Mouse (Mus musculus) Patski (cell line): ENCODE measurements around the gene Rpl41. TPM values are rescaled to one million over a fixed set of nuclear protein-coding genes. Genes with fewer than 3 reads are reported as not detected.

Source experiments
- ATAC-seq: fragments of 100-300 bp; one replicate; pipeline ENCODE4 v1.8.0; 2021
- CTCF ChIA-PET: fragments of 350-600 bp; sonication (Branson Sonifier 250); formaldehyde crosslinking; loops from one replicate; lab custom pipeline; 2022; ENCODE audit warnings: inconsistent platforms; lab: Charles Lee
- POLR2A ChIA-PET: fragments of 350-600 bp; sonication (Branson Sonifier 250); formaldehyde crosslinking; loops from one replicate; lab custom pipeline; 2022; ENCODE audit warnings: antibody characterized with exemption, inconsistent platforms; lab: Charles Lee
- DNase-seq: peaks from one replicate; pipeline ENCODE4 v3.0.0-alpha.2; 2011; ENCODE audit warnings: low read depth, low spot score
- H3K27me3 ChIP-seq: fragments of 371-371 bp; one replicate; pipeline ENCODE4 v1.5.1; 2021
- CTCF ChIP-seq: fragments of 100-300 bp; IDR thresholded peaks from one replicate; pipeline ENCODE4 v1.5.1; 2021
- in situ Hi-C: fragments of 300-500 bp; cut with MboI; formaldehyde crosslinking; loops from 3 replicates; pipeline ENCODE4 v1.11.1; 2018; ENCODE audit warnings: low pct_unique_long_range_greater_than_20kb, mixed read lengths
- polyA plus RNA-seq: library from polyadenylated mRNA; unstranded; gene quantifications from one replicate; pipeline ENCODE4 v1.2.3, GENCODE M21; 2021

Gene Rpl41
- polyA plus RNA-seq, 1 experiment from 2014 or later: 1,532 TPM

DNA sequence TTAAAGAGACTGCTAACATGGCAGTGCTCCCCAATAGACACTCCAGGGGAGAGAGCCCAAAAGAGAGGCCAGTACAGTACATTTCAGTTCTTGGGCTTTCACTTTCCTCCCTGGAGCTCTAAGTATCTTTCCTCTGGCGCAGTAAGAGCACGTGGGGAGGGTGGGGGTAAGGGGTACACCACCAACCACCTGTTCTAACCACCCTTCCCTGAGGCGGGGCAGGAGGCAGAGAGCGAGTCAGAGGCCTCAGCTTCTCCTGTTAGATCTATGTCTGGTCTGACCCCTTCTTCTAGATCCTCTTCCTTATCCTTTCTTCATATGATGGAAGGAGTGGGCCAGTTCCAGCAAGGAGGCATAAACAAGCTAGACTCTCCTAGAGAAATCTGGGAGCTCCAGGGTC, 38.0 kb upstream of the Rpl41 start:
- ChIA-PET CTCF (interaction anchor here (1.2 kb wide), 1 partner anchor 52 kb away, joined by 3 read pairs; no protein-coding TSS in a partner anchor), POLR2A (no interaction called here)
- in situ Hi-C loops: no loop called here
- no peak for TF ChIP-seq CTCF
- no peak for DNase-seq
- no peak for ATAC-seq
- H3K27me3 ChIP-seq: peaks cover 5% of the 10 kb centered on the region

DNA sequence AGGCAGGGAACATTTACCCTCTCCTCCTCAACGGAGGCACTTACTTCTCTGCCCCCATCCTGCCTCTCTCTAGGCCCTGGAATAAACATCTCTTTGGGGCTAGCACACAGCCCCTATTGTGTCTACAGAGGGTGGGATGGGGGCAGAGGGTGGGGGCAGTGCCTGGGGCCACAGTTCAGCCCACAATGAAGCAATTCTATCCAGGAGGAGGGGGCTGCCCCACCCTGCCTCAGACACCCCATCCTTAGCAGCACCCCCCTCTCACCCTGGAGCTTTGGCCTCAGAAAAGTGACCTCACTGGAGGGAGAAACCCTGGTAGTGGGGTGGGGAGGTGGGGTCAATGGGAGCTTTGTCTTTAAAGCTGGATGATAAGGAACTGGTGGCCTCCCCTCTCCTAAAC, 37.4 kb upstream of the Rpl41 start:
- no peak for ATAC-seq
- H3K27me3 ChIP-seq: peaks cover 5% of the 10 kb centered on the region
- no peak for DNase-seq
- no peak for TF ChIP-seq CTCF
- in situ Hi-C loops: no loop called here
- POLR2A ChIA-PET: no interaction called here
- CTCF ChIA-PET: interaction anchor here (1.2 kb wide), 1 partner anchor 51 kb away, joined by 3 read pairs; no protein-coding TSS in a partner anchor

DNA sequence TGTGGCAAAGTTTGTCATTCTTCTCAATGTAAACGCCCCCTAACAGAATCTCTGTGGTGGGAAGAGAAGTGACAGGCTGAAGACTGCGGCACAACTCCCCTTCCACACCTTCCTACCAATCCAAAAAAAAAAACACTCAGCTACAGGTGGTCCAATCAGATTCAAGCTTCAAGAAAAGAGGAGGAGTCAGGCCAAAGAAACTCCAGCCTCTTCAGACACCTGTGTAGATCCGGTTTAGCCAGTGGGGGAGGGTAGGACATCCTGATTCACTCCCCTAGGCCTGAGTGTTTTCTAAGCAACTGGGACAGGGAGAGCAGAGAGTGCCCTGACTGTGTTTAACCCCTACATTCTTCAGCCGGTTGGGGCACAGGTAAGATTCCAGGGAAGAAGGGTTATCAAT, 35.3 kb upstream of the Rpl41 start:
- no peak for TF ChIP-seq CTCF
- peaks cover 5% of the 10 kb centered on the region for H3K27me3 ChIP-seq
- CTCF ChIA-PET: interaction anchor here (0.9 kb wide), 1 partner anchor 10 kb away, joined by 3 read pairs; no protein-coding TSS in a partner anchor
- in situ Hi-C loops: no loop called here
- DNase-seq (no peak), ATAC-seq (no peak)
- POLR2A ChIA-PET: no interaction called here

DNA sequence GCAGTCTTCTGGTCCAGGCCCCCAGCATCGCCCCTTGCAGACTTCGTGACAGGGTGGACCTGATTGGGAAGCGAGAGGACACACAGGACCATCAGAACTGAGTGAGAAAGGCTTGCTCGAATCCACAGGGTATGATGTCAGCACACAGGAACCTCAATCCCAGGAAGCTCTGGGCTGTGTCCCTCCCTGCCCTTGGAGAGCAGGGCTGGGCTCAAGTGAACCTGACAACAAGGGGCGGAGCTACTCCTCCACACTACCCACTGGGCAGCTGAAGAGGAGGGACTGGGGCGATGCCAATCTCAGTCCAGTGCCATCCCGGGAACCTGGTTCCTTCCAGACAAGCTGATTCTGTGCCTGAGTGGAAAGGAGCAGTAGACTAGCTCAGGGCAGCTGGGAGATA, 34.5 kb upstream of the Rpl41 start:
- TF ChIP-seq CTCF: no peak
- peaks cover 3% of the 10 kb centered on the region for H3K27me3 ChIP-seq
- CTCF ChIA-PET: interaction anchor here (0.9 to 1.2 kb wide), 2 partner anchors 10 to 11 kb away, joined by 3 to 5 read pairs; no protein-coding TSS in a partner anchor
- ATAC-seq: peak; percentile 78
- peak; percentile 6 for DNase-seq
- POLR2A ChIA-PET: no interaction called here
- in situ Hi-C loops: no loop called here

DNA sequence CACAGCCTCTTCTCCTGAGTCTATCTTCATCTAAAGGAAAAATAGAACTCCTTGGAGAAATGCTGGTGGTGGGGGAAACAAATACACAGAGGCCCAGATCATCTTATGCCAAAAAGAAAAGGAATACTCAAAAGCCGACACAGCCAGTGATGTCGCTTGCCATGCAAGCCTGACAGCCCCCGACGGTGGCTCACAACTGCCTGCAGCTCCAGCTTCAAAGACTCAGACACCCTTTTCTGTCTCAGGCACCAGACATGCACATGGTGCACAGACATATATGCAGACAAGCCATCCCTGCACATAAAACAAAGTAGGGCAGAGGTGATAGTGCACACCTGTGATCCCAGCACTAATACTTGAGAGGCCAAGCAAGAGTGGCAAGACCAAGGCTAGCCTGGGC, 30.6 kb upstream of the Rpl41 start:
- ChIA-PET POLR2A (no interaction called here), CTCF (interaction anchor here (2.9 kb wide), 1 partner anchor 11 kb away, joined by 11 read pairs; no protein-coding TSS in a partner anchor)
- ATAC-seq (no peak), DNase-seq (no peak)
- in situ Hi-C loops: no loop called here
- H3K27me3 ChIP-seq: no peaks in the 10 kb centered on the region
- TF ChIP-seq CTCF: no peak

DNA sequence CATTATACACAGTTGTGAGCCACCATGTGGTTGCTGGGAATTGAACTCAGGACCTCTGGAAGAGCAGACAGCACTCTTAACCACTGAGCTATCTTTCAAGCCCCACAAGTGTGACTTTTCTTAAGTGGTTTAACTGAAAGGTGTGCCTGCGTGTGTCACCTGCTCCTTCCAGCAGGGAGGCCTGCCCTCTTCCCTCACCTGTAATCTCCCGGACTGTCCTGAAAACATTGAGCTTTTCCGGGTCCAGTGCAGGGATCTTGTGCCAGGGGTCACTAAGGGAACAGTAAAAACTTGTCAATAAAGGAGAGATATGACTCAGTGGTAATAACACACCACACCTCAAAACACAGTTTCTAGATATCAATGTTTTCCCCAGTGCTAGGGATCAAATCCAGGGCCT, 30.2 kb upstream of the Rpl41 start:
- TF ChIP-seq CTCF: no peak
- in situ Hi-C loops: no loop called here
- DNase-seq (no peak), ATAC-seq (no peak)
- ChIA-PET POLR2A (no interaction called here), CTCF (interaction anchor here (2.9 kb wide), 1 partner anchor 11 kb away, joined by 11 read pairs; no protein-coding TSS in a partner anchor)
- H3K27me3 ChIP-seq: no peaks in the 10 kb centered on the region

DNA sequence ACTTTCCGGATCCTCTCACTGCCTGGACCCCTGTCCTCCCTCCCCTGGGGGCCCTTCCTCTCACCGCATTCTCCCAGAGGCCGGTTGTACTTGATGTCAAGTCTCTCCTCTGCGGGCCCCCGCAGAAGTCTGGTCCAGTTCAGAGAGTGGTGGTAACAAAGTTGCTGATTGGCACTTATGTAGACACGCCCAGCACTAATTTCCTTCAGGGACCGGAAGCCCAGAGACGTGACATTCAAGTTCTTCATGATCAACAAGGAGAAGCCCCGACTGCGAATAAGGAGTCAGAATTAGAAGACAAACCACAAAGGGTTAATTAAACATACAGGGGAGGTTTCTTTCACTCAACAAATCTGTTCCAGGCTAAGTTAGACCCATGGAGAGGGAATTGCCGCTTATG, 29.2 kb upstream of the Rpl41 start:
- POLR2A ChIA-PET: no interaction called here
- H3K27me3 ChIP-seq: no peaks in the 10 kb centered on the region
- CTCF ChIA-PET: no interaction called here
- no peak for TF ChIP-seq CTCF
- ATAC-seq (no peak), DNase-seq (no peak)
- in situ Hi-C loops: no loop called here

DNA sequence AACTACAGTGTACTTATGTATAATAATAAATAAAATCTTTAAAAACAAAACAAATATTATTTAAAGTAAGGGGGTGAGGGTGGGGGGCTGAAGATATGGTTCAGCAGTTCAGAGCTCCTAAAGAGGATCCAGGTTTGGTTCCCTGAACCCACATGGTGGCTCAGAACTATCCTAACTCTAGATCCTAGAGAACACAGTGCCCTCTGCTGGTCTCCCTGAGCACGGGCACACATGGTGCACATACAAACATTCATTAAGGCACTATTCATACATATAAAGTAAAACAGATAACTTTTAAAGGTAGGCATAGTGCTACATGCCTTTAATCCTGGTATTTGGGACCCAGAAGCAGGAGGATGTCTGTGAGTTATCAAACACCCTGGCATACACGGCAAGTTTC, 26.0 kb upstream of the Rpl41 start:
- CTCF ChIA-PET: no interaction called here
- no peak for TF ChIP-seq CTCF
- ATAC-seq: no peak
- no peaks in the 10 kb centered on the region for H3K27me3 ChIP-seq
- POLR2A ChIA-PET: interaction anchor here (1.0 kb wide), 1 partner anchor 99 kb away, joined by 3 read pairs; the partner anchor contains the start of gene Suox
- in situ Hi-C loops: no loop called here
- no peak for DNase-seq

DNA sequence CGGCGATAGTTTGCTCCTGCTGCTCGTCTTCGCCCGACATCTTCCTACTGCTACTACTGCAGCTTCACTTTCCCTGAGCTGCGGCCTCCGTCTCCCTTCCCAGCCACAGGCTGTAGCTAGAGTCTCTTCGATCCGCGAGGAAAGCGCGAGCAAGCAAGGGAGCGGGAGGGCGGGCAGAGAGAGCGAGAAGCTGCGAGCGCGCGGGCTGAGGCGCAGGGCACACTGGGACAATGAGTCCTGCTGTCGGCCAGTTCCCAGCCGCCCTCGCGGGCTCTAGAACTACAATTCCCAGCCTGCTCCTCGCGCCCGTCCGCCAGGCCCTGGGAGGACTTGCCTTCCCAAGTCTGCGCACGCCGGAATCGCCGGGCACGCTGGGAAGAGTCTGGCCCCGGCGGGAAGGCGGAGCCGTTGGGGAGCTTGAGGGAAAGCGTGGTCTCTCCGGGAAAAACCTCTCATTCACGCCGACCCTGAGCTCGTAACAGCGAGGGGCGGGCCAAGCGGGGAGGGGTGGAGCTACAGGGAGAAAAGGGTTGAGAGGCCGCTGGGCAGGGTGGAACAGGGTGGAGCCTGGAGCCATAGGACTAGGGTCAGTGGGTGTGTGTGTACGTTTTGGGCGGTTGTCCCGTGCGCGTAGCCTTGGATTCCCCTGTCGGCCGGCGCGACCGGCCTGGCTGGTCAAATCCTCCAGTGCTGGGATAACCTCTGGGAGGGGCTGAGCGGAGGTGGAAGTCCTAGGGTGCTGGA, 16.9 kb upstream of the Rpl41 start, which contains the start of gene Pa2g4:
Gene Pa2g4, minus strand, starts transcription at position 200 of the 744 bp plus-strand sequence.
- H3K27me3 ChIP-seq: no peaks in the 10 kb centered on the region
- in situ Hi-C loops: no loop called here
- peak; percentile 96 for ATAC-seq
- ChIA-PET POLR2A (interaction anchor here (0.8 to 1.4 kb wide), 2 partner anchors 18 to 47 kb away, joined by 3 read pairs; no protein-coding TSS in a partner anchor), CTCF (interaction anchor here (0.9 to 2.4 kb wide), 3 partner anchors 15 to 47 kb away, joined by 3 to 11 read pairs (median 3); no protein-coding TSS in a partner anchor)
- TF ChIP-seq CTCF: no peak
- peak; percentile 90 for DNase-seq

DNA sequence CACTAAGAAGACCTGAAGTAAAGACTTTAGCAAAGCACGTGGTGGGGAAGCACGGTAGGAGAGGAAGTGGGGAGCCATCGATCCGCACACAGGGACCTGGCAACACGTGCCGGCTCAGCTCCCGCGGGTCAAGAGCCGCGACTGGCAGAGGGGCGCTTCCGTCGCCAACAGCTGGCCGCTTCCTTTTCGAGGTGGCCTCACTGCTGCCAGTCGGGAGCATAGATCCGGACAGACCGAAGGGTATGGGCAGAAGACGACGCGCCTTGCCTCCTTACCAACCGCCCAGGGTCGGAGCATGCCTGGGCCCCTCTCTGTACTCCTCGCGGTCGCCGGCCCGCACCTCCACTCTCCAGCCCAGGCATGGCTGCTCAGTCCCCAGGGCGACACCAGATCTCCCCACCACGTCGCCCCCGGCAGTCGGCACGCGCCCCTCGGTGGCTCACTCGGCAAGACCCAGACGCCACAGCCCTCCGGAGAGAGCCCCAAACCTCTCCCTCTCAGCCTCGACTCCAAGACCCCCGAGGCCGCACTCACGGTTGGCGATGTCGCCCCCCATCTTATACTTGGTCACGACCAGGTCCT, 16.2 kb upstream of the Rpl41 start:
- TF ChIP-seq CTCF: no peak
- ChIA-PET POLR2A (interaction anchor here (0.8 to 1.4 kb wide), 2 partner anchors 17 to 47 kb away, joined by 3 read pairs; no protein-coding TSS in a partner anchor), CTCF (interaction anchor here (0.9 to 2.4 kb wide), 3 partner anchors 14 to 48 kb away, joined by 3 to 11 read pairs (median 3); no protein-coding TSS in a partner anchor)
- ATAC-seq: peak; percentile 40
- H3K27me3 ChIP-seq: no peaks in the 10 kb centered on the region
- DNase-seq: no peak
- in situ Hi-C loops: no loop called here

DNA sequence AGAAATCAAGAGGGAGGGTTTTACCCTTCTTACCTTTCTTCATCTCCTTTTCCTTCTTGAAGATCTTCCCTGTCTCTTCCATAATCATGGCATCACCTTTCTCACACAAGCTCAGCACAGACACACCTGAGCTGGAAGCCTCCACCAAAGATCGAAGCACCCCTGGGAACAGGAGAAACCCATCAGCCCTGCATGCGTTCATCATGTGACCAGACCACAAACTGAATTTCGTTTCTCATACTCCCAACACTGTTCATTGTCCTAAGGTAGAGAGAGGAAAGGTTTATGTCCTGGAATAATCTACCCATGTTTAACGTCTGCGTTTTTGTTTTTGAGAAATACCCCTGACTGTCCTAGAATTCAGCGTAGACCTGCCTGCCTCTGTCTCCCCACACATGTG, 14.4 kb upstream of the Rpl41 start:
- CTCF ChIA-PET: no interaction called here
- ATAC-seq (no peak), DNase-seq (no peak)
- POLR2A ChIA-PET: interaction anchor here (0.5 kb wide), 1 partner anchor 14 kb away, joined by 5 read pairs; the partner anchor contains the start of gene Rpl41
- H3K27me3 ChIP-seq: no peaks in the 10 kb centered on the region
- TF ChIP-seq CTCF: no peak
- in situ Hi-C loops: no loop called here
